Mouse (Mus musculus): ENCODE measurements around the gene Vmn2r43. TPM values are rescaled to one million over a fixed set of nuclear protein-coding genes. Genes with fewer than 3 reads are reported as not detected.
"Not testable (repeated sequence)": the region's sequence is repeated elsewhere in the genome, so short reads cannot be mapped to it uniquely, and the experiment has no call there.

The Vmn2r43 gene
- polyA plus RNA-seq (2012; rRNA removed), result not detected in 2 replicates

GRCm38 (mm10) chr7:8260499-8260898, at the start of gene Vmn2r43:
Gene Vmn2r43, minus strand, starts transcription at chr7:8260599.
- DNase-seq (ENCODE audit: low read depth, low spot score), result not testable (repeated sequence)
- no CpG with 5 or more reads among the region's 1 CpGs for WGBS

- no CpG with 5 or more reads among the region's 2 CpGs for WGBS
- DNase-seq (ENCODE audit: low read depth, low spot score), result not testable (repeated sequence)
These were observed 60.2 kb downstream of the Vmn2r43 start, which contains the start of gene Vmn2r42 for GRCm38 (mm10) chr7:8200220-8200619. Gene Vmn2r42, minus strand, starts transcription at chr7:8200320.

Other genes starting within 250 kb of the Vmn2r43 start
- gene Vmn2r41, start 98.9 kb downstream of the Vmn2r43 start, polyA plus RNA-seq (2012; rRNA removed), result not detected in 2 replicates
- not detected in 2 replicates for gene Vmn2r42, start 60.3 kb downstream of the Vmn2r43 start, polyA plus RNA-seq (2012; rRNA removed)
- gene Vmn2r44, start 122.7 kb upstream of the Vmn2r43 start, polyA plus RNA-seq (2012; rRNA removed), result not detected in 2 replicates
- not detected in 2 replicates for gene Vmn2r45, start 228.5 kb upstream of the Vmn2r43 start, polyA plus RNA-seq (2012; rRNA removed)

Data from large intestine, adult 2 months (tissue).